Comparison of ENCODE assay signal across 17 mouse cellular contexts in the genomic region with DNA sequence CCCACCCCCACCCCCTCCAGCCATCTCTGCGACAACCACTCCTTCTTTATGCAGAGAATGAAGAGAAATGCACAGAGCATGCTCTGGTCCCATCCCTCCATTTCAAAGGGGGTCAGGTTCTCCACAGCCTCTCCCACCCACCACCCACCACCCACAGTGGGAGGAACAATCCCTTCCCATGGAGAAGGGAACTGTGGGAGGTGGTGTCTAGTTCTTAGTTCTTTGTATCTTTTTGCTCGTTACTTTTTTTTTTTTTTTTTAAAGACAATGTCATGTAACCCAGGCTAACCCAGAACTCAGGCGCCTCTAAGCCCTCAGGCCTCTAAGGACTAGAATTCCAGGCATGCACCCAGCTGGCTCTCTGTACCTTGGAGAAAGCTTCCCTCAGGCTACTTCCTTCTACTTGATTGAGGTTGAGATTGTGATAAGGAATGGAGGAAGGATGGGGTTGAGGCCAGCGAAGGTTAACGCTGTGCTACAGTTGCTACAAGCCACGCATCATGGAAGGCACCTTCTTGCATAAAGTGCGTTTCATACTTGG.
"Had no signal": no experiment of that assay in that cellular context is flagged by ENCODE, and none has a peak within 500 bp of the region (broad histone marks: within the 10 kb centered on the region; RNA-seq: fewer than 3 reads in every experiment).

No protein-coding gene starts in this region.

- H3K36me3 ChIP-seq: midbrain, embryonic 13.5 days; midbrain, embryonic 15.5 days; neural tube, embryonic 13.5 days; neural tube, embryonic 15.5 days had no signal

- H3K4me3 ChIP-seq: midbrain, embryonic 13.5 days; midbrain, embryonic 15.5 days; myocyte; neural tube, embryonic 13.5 days; neural tube, embryonic 15.5 days had no signal

- H3K9me3 ChIP-seq: midbrain, embryonic 13.5 days; midbrain, embryonic 15.5 days; neural tube, embryonic 13.5 days; neural tube, embryonic 15.5 days had no signal

- ATAC-seq: midbrain, embryonic 13.5 days; midbrain, embryonic 15.5 days had no signal

- DNase-seq: lung, adult 18-20 months; lung, embryonic 14.5 days; lung, postnatal 10 days; lung, postnatal 4 days; retina, postnatal 1 day; right cerebral cortex, adult 18-20 months; right cerebral cortex, postnatal 25 days; right cerebral cortex, postnatal 4 days; spleen, adult 18-20 months; thymus, adult 18-20 months; thymus, postnatal 14 days; thymus, postnatal 36 days had no signal
